ENCODE assay signal across 8 mouse cellular contexts in the genomic region with DNA sequence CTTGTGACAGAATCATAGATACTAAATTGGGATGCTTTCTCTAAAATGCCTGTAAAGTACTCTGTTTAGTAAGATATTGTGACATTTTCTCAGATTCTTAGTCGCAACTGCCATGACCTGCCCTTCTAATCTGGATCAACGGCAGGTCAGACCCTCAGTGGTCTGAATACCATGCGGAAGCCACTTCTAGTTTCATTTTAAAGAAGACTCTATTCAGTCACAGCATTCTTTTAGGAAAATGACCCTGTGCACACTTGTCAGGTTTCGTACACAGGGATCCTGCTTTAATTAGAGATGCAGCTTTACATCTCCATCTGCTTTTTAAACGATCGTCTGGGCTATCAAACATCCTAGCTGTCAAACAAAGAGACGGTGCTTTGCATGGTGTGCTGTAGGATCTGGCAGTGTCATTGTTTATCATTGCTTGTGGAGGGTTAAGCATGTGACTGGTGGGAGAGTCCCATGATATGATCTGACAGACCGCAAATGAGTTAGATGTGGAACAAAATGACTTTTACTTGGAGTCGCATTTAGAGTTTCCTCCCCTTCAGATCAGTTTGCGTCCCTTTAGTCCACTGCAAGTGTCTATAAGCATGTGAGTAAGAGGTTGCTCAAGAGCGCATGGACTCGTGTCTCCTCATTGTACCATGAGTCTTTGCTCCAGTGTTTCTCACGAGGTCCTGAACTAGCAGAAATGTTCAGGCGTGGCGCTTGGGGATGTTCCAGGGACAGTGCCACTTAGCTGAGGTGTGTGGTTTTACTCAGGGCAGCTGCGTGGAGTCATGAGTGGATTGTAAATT. TPM values are rescaled to one million over a fixed set of nuclear protein-coding genes. Genes with fewer than 3 reads are reported as not detected.
DNase-seq lines count a peak whose midpoint lies in the region; ATAC-seq lines count a peak whose summit lies in the region.

No protein-coding gene starts in this region.

- H3K9me3 ChIP-seq in heart, embryonic 15.5 days (replicated peaks): no peaks in the 10 kb centered on the region
- no peaks in the 10 kb centered on the region for H3K9me3 ChIP-seq in forebrain, embryonic 13.5 days (replicated peaks)

- H3K79me2 ChIP-seq in macrophage (ENCODE audit: inconsistent target): peaks cover 70% of the 10 kb centered on the region

- ATAC-seq in heart, embryonic 15.5 days (replicated peaks; ENCODE audit: insufficient number of reproducible peaks, insufficient read depth, low FRiP score, low read depth): no peak
- no peak for ATAC-seq in forebrain, embryonic 13.5 days

- no peak overlapping the region for H3K4me3 ChIP-seq in heart, embryonic 15.5 days
- H3K4me3 ChIP-seq in forebrain, embryonic 13.5 days: peak overlapping the region; percentile 1; the same call in 1 of the 2 replicates
- peak overlapping the region; percentile 98 for H3K4me3 ChIP-seq in macrophage (ENCODE audit: inconsistent target)

- no peak overlapping the region for H3K9ac ChIP-seq in heart, embryonic 15.5 days
- peak overlapping the region; percentile 37; the same call in 1 of the 2 replicates for H3K9ac ChIP-seq in forebrain, embryonic 13.5 days

- WGBS in heart, embryonic 15.5 days: 64% methylated on average over 16 of the region's 16 CpGs
- 64% methylated on average over 16 of the region's 16 CpGs for WGBS in forebrain, embryonic 13.5 days
- WGBS in macrophage (ENCODE audit: missing documents): 13% methylated on average over 16 of the region's 16 CpGs

- peaks cover 31% of the 10 kb centered on the region for H3K4me1 ChIP-seq in heart, embryonic 15.5 days (replicated peaks)
- peaks cover 51% of the 10 kb centered on the region for H3K4me1 ChIP-seq in forebrain, embryonic 13.5 days

- no peak for DNase-seq in heart, postnatal 4 days
- DNase-seq in CD8-positive naive resting alpha-beta T cell, adult 2 months (ENCODE audit: low read depth in 2 of 2, low spot score in 2 of 2): peak; percentile 36 to 59
- DNase-seq in frontal cortex, postnatal 36 days (ENCODE audit: low spot score in 2 of 2): no peak
- DNase-seq in left cerebral cortex, adult 18-20 months (ENCODE audit: low spot score in 2 of 2): no peak
- DNase-seq in spleen, postnatal 4 days (ENCODE audit: low spot score in 2 of 2): no peak

- H3K36me3 ChIP-seq in heart, embryonic 15.5 days: peaks cover 20% of the 10 kb centered on the region; the same call in 1 of the 2 replicates
- H3K36me3 ChIP-seq in forebrain, embryonic 13.5 days (ENCODE audit: poor library complexity, severe bottlenecking): peaks cover 25% of the 10 kb centered on the region
- peaks cover 18% of the 10 kb centered on the region for H3K36me3 ChIP-seq in macrophage (ENCODE audit: inconsistent target)

- peak overlapping the region; percentile 4; the same call in 1 of the 2 replicates for H3K4me2 ChIP-seq in heart, embryonic 15.5 days
- H3K4me2 ChIP-seq in forebrain, embryonic 13.5 days: peak overlapping the region; percentile 48

- H3K27ac ChIP-seq in heart, embryonic 15.5 days: no peak overlapping the region
- H3K27ac ChIP-seq in forebrain, embryonic 13.5 days: peak overlapping the region; percentile 44
- peak overlapping the region; percentile 96 for H3K27ac ChIP-seq in macrophage

- no peaks in the 10 kb centered on the region for H3K27me3 ChIP-seq in heart, embryonic 15.5 days
- no peaks in the 10 kb centered on the region for H3K27me3 ChIP-seq in forebrain, embryonic 13.5 days

RNA-seq across cellular contexts. Expression of a gene that starts 3.5 kb away (rescaled TPM):
- 18.7 and 23.4 TPM in 2 replicates for polyA plus RNA-seq in heart, embryonic 15.5 days (2015; fragmentation: Nextera tagmentation; extraction: Ambion mirVana)
- 10 to 100 TPM; 34.1 to 39.3 TPM for total RNA-seq in heart, postnatal 4 days (2021)
- polyA plus RNA-seq in forebrain, embryonic 13.5 days (2015; fragmentation: Nextera tagmentation; extraction: Ambion mirVana): 46.1 and 53.1 TPM in 2 replicates
- 100 to 1,000 TPM in 24 of 26 experiments, 10 to 100 TPM in 2; 47.8 to 664 (median 256) TPM for total RNA-seq in macrophage (2018; cell fraction: chromatin; rRNA removed)
- 100 to 1,000 TPM in 9 of 26 experiments, 10 to 100 TPM in 17; 31.9 to 138 (median 77.0) TPM for total RNA-seq in macrophage (2018; cell fraction: cytosol; rRNA removed)
- 100 to 1,000 TPM in 20 of 26 experiments, 10 to 100 TPM in 6; 48.7 to 440 (median 191) TPM for total RNA-seq in macrophage (2018; cell fraction: nucleus; rRNA removed)
- polyA plus RNA-seq in macrophage (2018): 42.6 to 89.8 TPM (median 86.9 TPM) in 3 replicates
- 10 to 100 TPM; 84.0 to 86.8 TPM for total RNA-seq in left cerebral cortex, adult 18-20 months (2021)

RNA-seq across cellular contexts. Expression of a gene that starts 39.9 kb away (rescaled TPM):
- polyA plus RNA-seq in heart, embryonic 15.5 days (2015; fragmentation: Nextera tagmentation; extraction: Ambion mirVana): 0.06 TPM in 1 of 2 replicates, not detected in the other
- not detected for total RNA-seq in heart, postnatal 4 days (2021)
- polyA plus RNA-seq in forebrain, embryonic 13.5 days (2015; fragmentation: Nextera tagmentation; extraction: Ambion mirVana): 2.3 and 2.7 TPM in 2 replicates
- not detected for total RNA-seq in macrophage (2018; cell fraction: chromatin; rRNA removed)
- not detected for total RNA-seq in macrophage (2018; cell fraction: cytosol; rRNA removed)
- not detected for total RNA-seq in macrophage (2018; cell fraction: nucleus; rRNA removed)
- polyA plus RNA-seq in macrophage (2018): not detected in 3 replicates
- 10 to 100 TPM; 53.8 to 58.4 TPM for total RNA-seq in left cerebral cortex, adult 18-20 months (2021)

Comparison
In these comparisons a context has a peak if more than half of its experiments do, and no peak if none do; other contexts are left out.
1. DNase-seq: peak in CD8-positive naive resting alpha-beta T cell, adult 2 months (2 of 2); none in heart, postnatal 4 days (single experiment), frontal cortex, postnatal 36 days (0 of 2), left cerebral cortex, adult 18-20 months (0 of 2) and spleen, postnatal 4 days (0 of 2).